Mouse (Mus musculus): ENCODE measurements around the gene Card10.

Card10 gene

GRCm38 (mm10) chr15:78834233-78835005 is 31.6 kb upstream of the Card10 start:
- peak in 1 of 2 experiments; percentile 36 for DNase-seq

- DNase-seq: no peak
Measured at GRCm38 (mm10) chr15:78833582-78833981, 30.7 kb upstream of the Card10 start.

GRCm38 (mm10) chr15:78832701-78833123 is 29.9 kb upstream of the Card10 start:
- peak; percentile 81 to 87 for DNase-seq

- DNase-seq: no peak
Measured at GRCm38 (mm10) chr15:78831720-78832657, 29.1 kb upstream of the Card10 start.

- DNase-seq: no peak
Measured at GRCm38 (mm10) chr15:78830742-78831719, 28.2 kb upstream of the Card10 start.

GRCm38 (mm10) chr15:78829636-78830035 is 26.8 kb upstream of the Card10 start:
- no peak for DNase-seq

- no peak for DNase-seq
Measured at GRCm38 (mm10) chr15:78828315-78828714, 25.5 kb upstream of the Card10 start.

- peak; percentile 85 to 87 for DNase-seq
Measured at GRCm38 (mm10) chr15:78826213-78827204, 23.7 kb upstream of the Card10 start.

GRCm38 (mm10) chr15:78816074-78816391 is 13.2 kb upstream of the Card10 start:
- no peak for DNase-seq

GRCm38 (mm10) chr15:78815314-78816073 is 12.7 kb upstream of the Card10 start:
- DNase-seq: peak in 1 of 2 experiments; percentile 4

- DNase-seq: no peak
Measured at GRCm38 (mm10) chr15:78813603-78814002, 10.8 kb upstream of the Card10 start.

GRCm38 (mm10) chr15:78810146-78810545 is 7.3 kb upstream of the Card10 start:
- DNase-seq: no peak

GRCm38 (mm10) chr15:78809739-78810138 is 6.9 kb upstream of the Card10 start:
- no peak for DNase-seq

- no peak for DNase-seq
Measured at GRCm38 (mm10) chr15:78808980-78809379, 6.1 kb upstream of the Card10 start.

- no peak for DNase-seq
Measured at GRCm38 (mm10) chr15:78807141-78807540, 4.3 kb upstream of the Card10 start.

- peak in 1 of 2 experiments; percentile 43 for DNase-seq
Measured at GRCm38 (mm10) chr15:78806614-78807013, 3.8 kb upstream of the Card10 start.

GRCm38 (mm10) chr15:78805351-78805750 is 2.5 kb upstream of the Card10 start:
- no peak for DNase-seq

GRCm38 (mm10) chr15:78804326-78804725 is 1.5 kb upstream of the Card10 start:
- DNase-seq: no peak

- peak; percentile 60 to 67 for DNase-seq
Measured at GRCm38 (mm10) chr15:78803499-78803900, 658 bp upstream of the Card10 start.

GRCm38 (mm10) chr15:78801971-78802741 is 686 bp downstream of the Card10 start:
- peak in 1 of 2 experiments; percentile 34 for DNase-seq

All from cerebellum, postnatal 10 days (tissue).